Mouse (Mus musculus) CH12.LX (cell line): ENCODE results near the gene Atg16l1. TPM values are rescaled to one million over a fixed set of nuclear protein-coding genes. Genes with fewer than 3 reads are reported as not detected.

Experiments
- DNase-seq: peaks from one replicate; pipeline ENCODE4 v3.0.0-alpha.2; 2013; ENCODE audit errors: extremely low read depth
- H3K27ac ChIP-seq: 2 replicates; pipeline ENCODE4 v1.5.1; 2012; ENCODE audit warnings: low read depth, mild to moderate bottlenecking, control low read depth, moderate library complexity; ENCODE audit not compliant: insufficient read depth
- H3K27me3 ChIP-seq: replicated peaks from 2 replicates; pipeline ENCODE3; 2012; ENCODE audit warnings: inconsistent platforms
- H3K36me3 ChIP-seq, 2 experiments: replicated peaks in 1 of 2; 2 replicates each; pipeline versions ENCODE3 to v1.6.1; 2012; ENCODE audit warnings: inconsistent platforms in 1 of 2, low read length in 1 of 2, mild to moderate bottlenecking in 1 of 2, mixed read lengths in 1 of 2, moderate library complexity in 1 of 2; ENCODE audit not compliant: control insufficient read depth in 1 of 2, insufficient read depth in 1 of 2
- H3K4me1 ChIP-seq, 2 experiments: 2 replicates each; pipeline ENCODE4 v1.6.1; 2012; ENCODE audit warnings: inconsistent platforms in 1 of 2, moderate library complexity in 1 of 2; ENCODE audit not compliant: insufficient read depth in 2 of 2, control insufficient read depth in 1 of 2
- H3K4me2 ChIP-seq: 2 replicates; pipeline ENCODE4 v1.6.1; 2012; ENCODE audit warnings: low read depth, mild to moderate bottlenecking, control low read depth; ENCODE audit not compliant: poor library complexity, insufficient read depth, severe bottlenecking
- H3K4me3 ChIP-seq, 3 experiments: fragments of 150-350 bp in 1 of 3; sonication (generic) in 1 of 3; replicated peaks in 1 of 3; 2 replicates each; pipeline versions ENCODE3 to v1.5.1; 2011 to 2012; ENCODE audit warnings: low read depth in 2 of 3, low read length in 2 of 3, mild to moderate bottlenecking in 2 of 3, moderate library complexity in 2 of 3, control low read depth in 1 of 3, improper control_type of control experiment in 1 of 3, inconsistent platforms in 1 of 3, mixed read lengths in 1 of 3; ENCODE audit not compliant: poor library complexity in 1 of 3
- H3K79me2 ChIP-seq: replicated peaks from 2 replicates; pipeline ENCODE4 v1.6.1; 2012; ENCODE audit warnings: mild to moderate bottlenecking, moderate library complexity; ENCODE audit not compliant: control insufficient read depth, poor library complexity, insufficient read depth, severe bottlenecking; ENCODE audit errors: extremely low read depth
- H3K9ac ChIP-seq: 2 replicates; pipeline ENCODE4 v1.6.1; 2012; ENCODE audit warnings: low read depth, mild to moderate bottlenecking, control low read depth, moderate library complexity; ENCODE audit not compliant: insufficient read depth
- H3K9me3 ChIP-seq: replicated peaks from 2 replicates; pipeline ENCODE3; 2012; ENCODE audit warnings: low read length, inconsistent platforms, mixed read lengths
- CHD1 ChIP-seq: IDR thresholded peaks from 2 replicates; pipeline ENCODE4 v1.6.1; 2012; ENCODE audit warnings: low read depth, low read length, improper control_type of control experiment, inconsistent platforms
- CTCF ChIP-seq, 2 experiments: IDR thresholded peaks in 1 of 2; conservative IDR thresholded peaks in 1 of 2; 2 replicates each; pipeline ENCODE4 v1.5.1; 2011 to 2012; ENCODE audit warnings: low read depth in 2 of 2, low read length in 2 of 2, improper control_type of control experiment in 1 of 2, inconsistent platforms in 1 of 2, mild to moderate bottlenecking in 1 of 2, moderate library complexity in 1 of 2
- E2F4 ChIP-seq: IDR thresholded peaks from 2 replicates; pipeline ENCODE4 v1.6.1; 2011; ENCODE audit warnings: low read depth, low read length, improper control_type of control experiment; ENCODE audit not compliant: insufficient replicate concordance
- EP300 ChIP-seq: IDR thresholded peaks from 2 replicates; pipeline ENCODE4 v1.6.1; 2011; ENCODE audit warnings: low read length, improper control_type of control experiment
- KAT2A ChIP-seq: IDR thresholded peaks from 2 replicates; pipeline ENCODE4 v1.6.1; 2012; ENCODE audit warnings: low read length, improper control_type of control experiment, inconsistent platforms; ENCODE audit not compliant: insufficient replicate concordance
- MAX ChIP-seq: IDR thresholded peaks from 2 replicates; pipeline ENCODE4 v1.6.1; 2011; ENCODE audit warnings: low read length, improper control_type of control experiment
- MAZ ChIP-seq: IDR thresholded peaks from 2 replicates; pipeline ENCODE4 v1.6.1; 2012; ENCODE audit warnings: low read depth, mild to moderate bottlenecking, inconsistent platforms, low read length, improper control_type of control experiment, moderate library complexity
- MYC ChIP-seq: IDR thresholded peaks from 2 replicates; pipeline ENCODE4 v1.6.1; 2011; ENCODE audit warnings: low read depth, mild to moderate bottlenecking, improper control_type of control experiment, low read length
- NELFE ChIP-seq: IDR thresholded peaks from 2 replicates; pipeline ENCODE4 v1.6.1; 2011; ENCODE audit warnings: low read depth, low read length, improper control_type of control experiment
- RCOR1 ChIP-seq: conservative IDR thresholded peaks from 2 replicates; pipeline ENCODE4 v1.6.1; 2012; ENCODE audit warnings: low read depth, mild to moderate bottlenecking, inconsistent platforms, low read length, improper control_type of control experiment
- TBP ChIP-seq: conservative IDR thresholded peaks from 2 replicates; pipeline ENCODE4 v1.6.1; 2011; ENCODE audit warnings: low read depth, low read length, improper control_type of control experiment
- USF2 ChIP-seq: conservative IDR thresholded peaks from 2 replicates; pipeline ENCODE4 v1.6.1; 2011; ENCODE audit warnings: low read depth, low read length, improper control_type of control experiment
- ZC3H11A ChIP-seq: IDR thresholded peaks from 2 replicates; pipeline ENCODE4 v1.6.1; 2012; ENCODE audit warnings: low read depth, mild to moderate bottlenecking, inconsistent platforms, low read length, improper control_type of control experiment
- ZKSCAN1 ChIP-seq: IDR thresholded peaks from 2 replicates; pipeline ENCODE4 v1.6.1; 2012; ENCODE audit warnings: low read depth, inconsistent platforms, low read length, improper control_type of control experiment, borderline replicate concordance
- ZNF384 ChIP-seq: IDR thresholded peaks from 2 replicates; pipeline ENCODE4 v1.6.1; 2012; ENCODE audit warnings: low read depth, low read length, improper control_type of control experiment, inconsistent platforms
- dilution Hi-C: fragments of 300-500 bp; cut with MboI; formaldehyde crosslinking; loops from 2 replicates; pipeline ENCODE4 v1.14.3; 2020; ENCODE audit warnings: low sequenced_read_pairs; ENCODE audit not compliant: extremely low pct_unique_long_range_greater_than_20kb, extremely low pct_ligation_motif_present
- in situ Hi-C: fragments of 300-500 bp; cut with MboI; formaldehyde crosslinking; loops from 3 replicates; pipeline ENCODE4 v1.14.3; 2019; ENCODE audit warnings: low sequenced_read_pairs, low pct_ligation_motif_present, low pct_unique_long_range_greater_than_20kb, mixed read lengths
- polyA plus RNA-seq: library from polyadenylated mRNA; unstranded; fragments of >175 nt; gene quantifications from 2 replicates; pipeline ENCODE4 v1.2.1, GENCODE M21; 2012; ENCODE audit warnings: low read depth; ENCODE audit not compliant: insufficient read length
- total RNA-seq, 2 experiments: library from RNA; depleted of rRNA; stranded (reverse); fragments of 300-350 nt in 1 of 2; fragments of >200 nt in 1 of 2; gene quantifications; 2 replicates each; pipeline ENCODE4 v1.2.3; 2012 to 2014

Atg16l1 gene
- total and polyA plus RNA-seq, 3 experiments: 19.9 to 21.6 (median 19.9) TPM

GRCm38 (mm10) chr1:87840411-87841208, 84.9 kb downstream of the Atg16l1 start:
- H3K9ac ChIP-seq: no peak overlapping the region
- H3K9me3 ChIP-seq: peaks cover 2% of the 10 kb centered on the region
- H3K27me3 ChIP-seq: no peaks in the 10 kb centered on the region
- DNase-seq: no peak
- dilution Hi-C loops (no loop called here), in situ Hi-C loops (no loop called here)
- H3K36me3 ChIP-seq: no peaks in the 10 kb centered on the region
- H3K4me3 ChIP-seq: no peak overlapping the region
- no peak for TF ChIP-seq CTCF (conservative IDR thresholded peaks at IDR 0.05 in 1 of 2, IDR thresholded peaks at IDR 0.05 in 1 of 2; ENCODE audit: low read depth in 2 of 2, low read length in 2 of 2)
- no peak for TF ChIP-seq TBP
- TF ChIP-seq NELFE: no peak
- TF ChIP-seq EP300: no peak
- no peak for TF ChIP-seq ZC3H11A
- TF ChIP-seq ZNF384: no peak
- TF ChIP-seq MAZ: no peak
- no peak for TF ChIP-seq USF2
- no peak for TF ChIP-seq MYC
- no peak for TF ChIP-seq CHD1
- TF ChIP-seq E2F4: no peak
- no peak for TF ChIP-seq KAT2A
- TF ChIP-seq MAX: no peak
- TF ChIP-seq ZKSCAN1: no peak
- TF ChIP-seq RCOR1: no peak
- TF ChIP-seq, all 38 proteins: peak for 0
- no peak overlapping the region for H3K27ac ChIP-seq
- no peaks in the 10 kb centered on the region for H3K79me2 ChIP-seq
- H3K4me1 ChIP-seq: peaks cover 0 to 19% of the 10 kb centered on the region in 2 experiments; a peak in 2 of 4 replicates
- H3K4me2 ChIP-seq: no peak overlapping the region

Other genes starting within 250 kb of the Atg16l1 start
- not detected in 2 replicates for gene Neu2, start 246.0 kb upstream of the Atg16l1 start, total RNA-seq (2012; rRNA removed)
- gene Neu2, start 246.0 kb upstream of the Atg16l1 start, total RNA-seq (2014; rRNA removed): not detected in 2 replicates
- not detected in 2 replicates for gene Neu2, start 246.0 kb upstream of the Atg16l1 start, polyA plus RNA-seq
- gene Ngef, start 182.0 kb upstream of the Atg16l1 start, total RNA-seq (2012; rRNA removed): 0.04 TPM in 1 of 2 replicates, not detected in the other
- not detected in 2 replicates for gene Ngef, start 182.0 kb upstream of the Atg16l1 start, total RNA-seq (2014; rRNA removed)
- not detected in 2 replicates for gene Ngef, start 182.0 kb upstream of the Atg16l1 start, polyA plus RNA-seq
- 80.9 and 97.1 TPM in 2 replicates for gene Inpp5d, start 135.6 kb upstream of the Atg16l1 start, total RNA-seq (2012; rRNA removed)
- 106 and 112 TPM in 2 replicates for gene Inpp5d, start 135.6 kb upstream of the Atg16l1 start, total RNA-seq (2014; rRNA removed)
- 109 TPM in 2 replicates for gene Inpp5d, start 135.6 kb upstream of the Atg16l1 start, polyA plus RNA-seq
- gene Sag, start 47.8 kb downstream of the Atg16l1 start, total RNA-seq (2012; rRNA removed): 1.0 and 2.5 TPM in 2 replicates
- gene Sag, start 47.8 kb downstream of the Atg16l1 start, total RNA-seq (2014; rRNA removed): 0.19 TPM in 1 of 2 replicates, not detected in the other
- 0.45 and 2.0 TPM in 2 replicates for gene Sag, start 47.8 kb downstream of the Atg16l1 start, polyA plus RNA-seq
- gene Dgkd, start 97.4 kb downstream of the Atg16l1 start, total RNA-seq (2012; rRNA removed): 73.4 and 89.9 TPM in 2 replicates
- 57.5 and 58.0 TPM in 2 replicates for gene Dgkd, start 97.4 kb downstream of the Atg16l1 start, total RNA-seq (2014; rRNA removed)
- gene Dgkd, start 97.4 kb downstream of the Atg16l1 start, polyA plus RNA-seq: 73.8 and 77.3 TPM in 2 replicates